Mouse (Mus musculus) liver, embryonic 13.5 days (tissue): ENCODE measurements around the gene Frmpd2. TPM values are rescaled to one million over a fixed set of nuclear protein-coding genes. Genes with fewer than 3 reads are reported as not detected.

ENCODE experiments used
- ATAC-seq: fragments of 200-750 bp; cut with Nextera tagmentation; 2 replicates; pipeline ENCODE4 v1.8.0; 2017; ENCODE audit warnings: low read depth, mild to moderate bottlenecking, moderate number of reproducible peaks, moderate library complexity
- DNase-seq: peaks from one replicate; pipeline ENCODE4 v3.0.0; 2022
- H3K27ac ChIP-seq: fragments of 300-500 bp; sonication (generic); 2 replicates; pipeline ENCODE4 v1.5.1; 2015; ENCODE audit warnings: moderate library complexity, mild to moderate bottlenecking, inconsistent platforms
- H3K27me3 ChIP-seq: fragments of 300-500 bp; sonication (generic); 2 replicates; pipeline ENCODE4 v1.6.1; 2015; ENCODE audit warnings: mild to moderate bottlenecking, inconsistent platforms
- H3K36me3 ChIP-seq: fragments of 300-500 bp; sonication (generic); 2 replicates; pipeline ENCODE4 v1.6.1; 2015; ENCODE audit warnings: mild to moderate bottlenecking, inconsistent platforms
- H3K4me1 ChIP-seq: fragments of 300-500 bp; sonication (generic); replicated peaks from 2 replicates; pipeline ENCODE4 v1.6.1; 2015; ENCODE audit warnings: inconsistent platforms
- H3K4me2 ChIP-seq: fragments of 300-500 bp; sonication (generic); 2 replicates; pipeline ENCODE4 v1.6.1; 2015; ENCODE audit warnings: inconsistent platforms, mild to moderate bottlenecking, moderate library complexity
- H3K4me3 ChIP-seq: fragments of 300-500 bp; sonication (generic); replicated peaks from 2 replicates; pipeline ENCODE4 v1.5.1; 2015; ENCODE audit warnings: mild to moderate bottlenecking, inconsistent platforms
- H3K9ac ChIP-seq: fragments of 300-500 bp; sonication (generic); 2 replicates; pipeline ENCODE4 v1.6.1; 2015; ENCODE audit warnings: mild to moderate bottlenecking, inconsistent platforms
- H3K9me3 ChIP-seq: fragments of 300-500 bp; sonication (generic); replicated peaks from 2 replicates; pipeline ENCODE4 v1.6.1; 2016; ENCODE audit warnings: inconsistent platforms
- WGBS: fragments of 180-500 bp; shearing (Covaris S2); methylation state at CpG from one replicate; pipeline ENCODE4 v1.1.7; 2015; ENCODE audit not compliant: insufficient replicate concordance; 5-methylcytosine and 5-hydroxymethylcytosine counted together
- polyA plus RNA-seq: library from polyadenylated mRNA; unstranded; fragments of >200 nt; fragmentation: Nextera tagmentation; extraction: Ambion mirVana; gene quantifications from 2 replicates; pipeline ENCODE4 v1.2.1, GENCODE M21; 2015

Gene Frmpd2
- polyA plus RNA-seq, 1 experiment from 2014 or later = not detected

DNA sequence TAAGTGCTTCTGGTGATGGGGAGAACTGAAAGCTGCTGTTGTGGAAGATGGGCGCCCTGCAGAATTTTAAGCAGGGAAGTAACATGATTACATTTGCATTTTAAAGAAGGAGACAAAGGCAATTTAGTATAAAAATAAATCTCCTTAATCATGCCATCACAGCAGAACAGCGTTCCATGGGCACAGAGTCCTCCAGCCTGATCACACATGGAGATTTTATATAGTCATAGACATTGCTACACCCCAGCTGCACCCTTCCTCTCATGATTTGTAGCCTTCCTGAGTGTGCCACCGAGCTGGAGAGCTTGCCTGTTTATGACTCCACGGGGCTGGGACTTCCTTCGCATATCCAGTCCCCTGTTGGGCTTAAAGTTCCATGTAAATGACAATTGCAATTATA is 42.4 kb downstream of the Frmpd2 start:
- H3K4me3 ChIP-seq = no peak overlapping the region
- no peaks in the 10 kb centered on the region for H3K4me1 ChIP-seq
- no peak overlapping the region for H3K4me2 ChIP-seq
- H3K27me3 ChIP-seq = no peaks in the 10 kb centered on the region
- H3K9ac ChIP-seq = no peak overlapping the region
- H3K36me3 ChIP-seq = no peaks in the 10 kb centered on the region
- no peaks in the 10 kb centered on the region for H3K9me3 ChIP-seq
- DNase-seq = no peak
- 51% methylated on average over 5 of the region's 5 CpGs for WGBS
- no peak for ATAC-seq
- H3K27ac ChIP-seq = no peak overlapping the region

DNA sequence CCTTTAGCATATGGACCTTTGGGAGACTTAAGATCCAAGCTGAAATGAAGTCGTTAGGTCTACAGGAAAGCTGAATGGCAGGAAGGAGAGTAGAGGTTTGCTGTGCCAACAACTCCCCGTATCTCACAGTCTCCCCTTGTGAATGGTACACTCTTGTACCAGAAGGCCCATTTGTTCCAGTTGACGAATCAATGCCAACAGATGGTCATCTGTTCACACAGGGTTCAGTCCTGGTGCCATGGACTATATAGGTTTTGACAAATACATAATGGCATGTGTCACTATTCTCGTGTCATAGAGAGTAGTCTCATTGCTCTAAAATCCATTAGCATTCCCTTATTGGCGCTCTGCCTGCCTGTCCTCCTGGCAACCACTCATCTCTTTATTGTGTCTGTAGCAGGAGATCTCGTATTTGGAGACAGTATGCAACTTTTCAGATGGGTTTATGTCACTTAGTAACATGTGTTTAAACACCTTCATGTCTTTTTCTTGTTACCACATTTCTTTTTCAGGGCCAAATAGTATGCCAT is 43.3 kb downstream of the Frmpd2 start:
- no peak overlapping the region for H3K9ac ChIP-seq
- DNase-seq = no peak
- no peaks in the 10 kb centered on the region for H3K9me3 ChIP-seq
- H3K4me2 ChIP-seq = no peak overlapping the region
- no peaks in the 10 kb centered on the region for H3K36me3 ChIP-seq
- H3K4me1 ChIP-seq = no peaks in the 10 kb centered on the region
- ATAC-seq = no peak
- 54% methylated on average over 6 of the region's 6 CpGs for WGBS
- H3K27ac ChIP-seq = no peak overlapping the region
- no peak overlapping the region for H3K4me3 ChIP-seq
- H3K27me3 ChIP-seq = no peaks in the 10 kb centered on the region

DNA sequence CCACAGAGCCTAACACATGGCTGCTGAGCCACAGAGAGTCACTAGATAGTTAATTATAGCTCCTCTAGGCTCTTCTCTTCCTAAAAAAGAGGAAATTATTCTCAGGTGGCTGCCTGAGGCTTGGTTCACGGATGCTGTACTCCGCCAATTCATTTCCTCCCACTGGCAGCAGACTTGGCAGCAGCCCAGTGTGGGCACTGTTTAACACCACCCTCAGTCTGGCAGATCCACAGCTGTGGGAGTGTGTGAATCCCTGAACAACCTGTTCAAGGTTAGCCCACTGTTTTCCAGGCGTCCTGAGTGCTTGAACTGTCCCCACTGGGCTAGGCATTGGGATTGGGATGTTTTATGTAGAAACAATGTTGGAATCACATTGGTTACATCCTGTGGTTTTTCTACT is 50.0 kb downstream of the Frmpd2 start:
- Histone ChIP-seq H3K27ac (no peak overlapping the region), H3K4me3 (no peak overlapping the region), H3K4me2 (no peak overlapping the region), H3K9ac (no peak overlapping the region), H3K27me3 (no peaks in the 10 kb centered on the region), H3K36me3 (no peaks in the 10 kb centered on the region), H3K4me1 (no peaks in the 10 kb centered on the region), H3K9me3 (no peaks in the 10 kb centered on the region)
- ATAC-seq (no peak), DNase-seq (no peak)
- WGBS = 26% methylated on average over 3 of the region's 3 CpGs

DNA sequence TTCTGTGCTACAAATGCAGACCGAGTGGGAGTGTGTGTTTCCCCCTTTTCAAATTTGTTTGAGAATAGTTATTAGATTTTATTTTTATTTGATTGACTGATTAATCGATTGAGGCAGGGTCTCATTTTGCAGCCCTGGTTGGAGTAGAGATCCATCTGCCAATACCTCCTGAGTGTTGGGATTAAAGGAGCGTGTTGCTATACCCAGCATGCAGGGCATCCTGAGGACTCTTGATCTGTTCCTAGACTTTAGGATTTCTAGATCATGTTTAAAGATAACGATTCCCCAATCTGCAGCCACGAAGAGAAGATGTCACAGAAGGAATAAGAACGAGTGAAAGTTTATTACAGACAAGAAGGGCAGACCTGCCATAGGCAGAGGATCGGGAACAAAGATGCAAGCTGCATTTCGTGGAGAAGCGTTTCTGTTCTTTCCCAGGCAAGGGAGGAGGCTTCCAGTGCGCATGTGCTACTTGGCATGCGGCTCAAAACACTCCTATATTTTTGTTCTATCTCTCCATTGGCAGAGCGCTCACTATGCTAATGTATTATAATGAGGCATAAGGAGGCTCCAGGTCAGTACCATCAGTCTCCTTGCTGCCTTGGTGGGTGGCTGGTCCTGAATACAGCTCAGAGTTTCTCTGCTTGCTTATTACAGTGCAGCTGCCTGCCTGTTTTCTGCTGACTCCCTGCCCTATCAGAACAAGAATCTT is 53.9 kb downstream of the Frmpd2 start:
- no peaks in the 10 kb centered on the region for H3K27me3 ChIP-seq
- H3K4me2 ChIP-seq = no peak overlapping the region
- ATAC-seq (no peak), DNase-seq (no peak)
- H3K36me3 ChIP-seq = no peaks in the 10 kb centered on the region
- H3K4me1 ChIP-seq = no peaks in the 10 kb centered on the region
- H3K4me3 ChIP-seq = no peak overlapping the region
- 53% methylated on average over 12 of the region's 12 CpGs for WGBS
- H3K9ac ChIP-seq = no peak overlapping the region
- no peak overlapping the region for H3K27ac ChIP-seq
- H3K9me3 ChIP-seq = no peaks in the 10 kb centered on the region

DNA sequence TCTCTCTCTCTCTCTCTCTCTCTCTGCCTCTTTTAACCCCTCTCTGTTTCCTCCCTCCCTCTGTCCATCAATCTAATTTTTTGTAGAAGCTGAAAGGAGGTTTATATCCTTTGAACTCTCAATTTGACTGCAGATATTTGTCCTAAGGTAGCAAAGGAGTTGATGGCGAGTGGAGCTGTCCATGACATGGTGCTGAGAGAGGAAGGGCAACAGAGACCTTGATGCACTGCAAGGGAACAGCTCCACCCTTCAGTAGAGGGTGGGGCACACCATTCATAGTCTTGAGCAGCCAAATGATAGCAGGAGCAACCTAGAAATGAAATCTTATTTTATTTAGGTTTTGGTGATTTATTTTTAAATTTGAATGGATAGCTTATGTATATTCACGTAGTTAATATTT is 55.1 kb downstream of the Frmpd2 start:
- ATAC-seq (no peak), DNase-seq (no peak)
- H3K9ac ChIP-seq = no peak overlapping the region
- H3K4me1 ChIP-seq = no peaks in the 10 kb centered on the region
- H3K9me3 ChIP-seq = no peaks in the 10 kb centered on the region
- no peaks in the 10 kb centered on the region for H3K36me3 ChIP-seq
- no peak overlapping the region for H3K4me3 ChIP-seq
- H3K27me3 ChIP-seq = no peaks in the 10 kb centered on the region
- 46% methylated on average over 2 of the region's 2 CpGs for WGBS
- no peak overlapping the region for H3K4me2 ChIP-seq
- H3K27ac ChIP-seq = no peak overlapping the region

DNA sequence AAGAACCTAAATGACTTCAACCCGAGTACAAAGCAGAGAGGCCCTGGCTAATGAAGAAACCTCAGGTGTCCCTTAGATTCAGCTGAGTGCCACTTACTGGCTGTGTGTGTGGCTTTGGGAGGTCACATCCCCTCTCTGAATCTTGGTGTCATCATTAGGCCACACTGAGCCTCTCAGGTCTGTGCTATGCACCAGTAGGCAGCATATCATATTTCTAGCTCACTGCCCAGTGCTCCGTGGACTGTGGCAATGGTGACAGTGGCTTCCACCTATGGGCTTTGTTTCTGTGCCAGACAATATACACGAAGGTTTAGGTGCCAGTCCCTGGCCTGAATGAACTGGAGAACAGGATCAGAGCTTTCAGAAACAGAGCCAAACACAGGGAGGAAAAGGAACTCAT is 56.4 kb downstream of the Frmpd2 start:
- WGBS = 40% methylated on average over 3 of the region's 3 CpGs
- H3K9me3 ChIP-seq = no peaks in the 10 kb centered on the region

DNA sequence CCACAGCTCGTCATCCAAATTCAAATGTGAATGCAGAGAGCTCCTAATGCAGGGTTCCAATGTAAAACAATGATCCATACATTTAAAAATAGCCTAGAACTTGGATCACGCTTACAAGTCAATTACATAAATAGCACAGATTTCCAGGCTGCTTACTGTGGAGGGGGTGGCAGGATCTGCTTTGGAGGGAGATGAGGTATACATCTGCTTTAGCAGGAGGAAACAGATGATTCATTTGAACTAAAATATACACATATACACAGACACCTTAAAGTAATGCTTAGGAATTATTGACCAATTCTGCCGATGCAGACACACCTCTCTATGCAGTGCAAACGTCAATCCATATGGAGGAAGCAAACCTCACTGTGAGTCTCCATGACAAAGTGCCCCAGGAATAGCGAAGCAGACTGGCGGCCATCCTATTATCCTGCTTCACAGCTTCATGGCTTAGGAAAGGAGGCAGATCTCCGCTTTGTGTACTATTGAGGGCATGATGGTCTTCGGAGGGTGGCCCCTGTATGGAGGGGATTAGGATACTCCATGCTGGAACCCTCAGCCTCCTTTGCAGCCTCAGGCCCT is 59.9 kb downstream of the Frmpd2 start:
- Histone ChIP-seq H3K4me2 (no peak overlapping the region), H3K27ac (no peak overlapping the region), H3K27me3 (no peaks in the 10 kb centered on the region), H3K4me1 (no peaks in the 10 kb centered on the region), H3K4me3 (no peak overlapping the region), H3K36me3 (no peaks in the 10 kb centered on the region), H3K9me3 (no peaks in the 10 kb centered on the region), H3K9ac (no peak overlapping the region)
- no peak for ATAC-seq
- WGBS = 66% methylated on average over 8 of the region's 8 CpGs
- no peak for DNase-seq

More for the DNA sequence above, 56.4 kb downstream of the Frmpd2 start:
- Histone ChIP-seq H3K4me3 (no peak overlapping the region), H3K36me3 (no peaks in the 10 kb centered on the region), H3K4me1 (no peaks in the 10 kb centered on the region), H3K4me2 (no peak overlapping the region), H3K27ac (no peak overlapping the region), H3K27me3 (no peaks in the 10 kb centered on the region), H3K9ac (no peak overlapping the region)
- DNase-seq (no peak), ATAC-seq (no peak)

DNA sequence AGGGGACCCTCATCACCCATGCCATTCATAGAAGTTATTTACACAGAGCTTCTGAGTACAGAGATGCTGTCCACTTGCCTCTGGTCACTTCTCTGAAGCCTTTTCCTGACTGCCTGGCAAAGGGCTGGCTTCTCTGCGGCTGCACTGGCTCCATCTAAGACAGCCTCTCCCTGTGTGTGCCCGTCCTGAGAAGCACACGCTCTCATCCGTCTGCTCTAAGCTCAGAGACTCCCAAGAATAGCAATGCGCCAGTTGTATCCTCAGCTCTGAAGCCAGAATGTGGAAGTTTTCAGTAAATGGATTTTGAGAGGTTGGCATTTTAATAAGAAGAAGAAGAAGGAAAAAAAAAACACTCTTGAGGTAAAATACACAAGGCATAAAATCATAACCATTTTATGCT is 61.3 kb downstream of the Frmpd2 start:
- Histone ChIP-seq H3K9ac (no peak overlapping the region), H3K9me3 (no peaks in the 10 kb centered on the region), H3K4me3 (no peak overlapping the region), H3K4me1 (no peaks in the 10 kb centered on the region), H3K4me2 (no peak overlapping the region), H3K27ac (no peak overlapping the region), H3K27me3 (no peaks in the 10 kb centered on the region), H3K36me3 (no peaks in the 10 kb centered on the region)
- no peak for ATAC-seq
- 64% methylated on average over 5 of the region's 5 CpGs for WGBS
- no peak for DNase-seq

DNA sequence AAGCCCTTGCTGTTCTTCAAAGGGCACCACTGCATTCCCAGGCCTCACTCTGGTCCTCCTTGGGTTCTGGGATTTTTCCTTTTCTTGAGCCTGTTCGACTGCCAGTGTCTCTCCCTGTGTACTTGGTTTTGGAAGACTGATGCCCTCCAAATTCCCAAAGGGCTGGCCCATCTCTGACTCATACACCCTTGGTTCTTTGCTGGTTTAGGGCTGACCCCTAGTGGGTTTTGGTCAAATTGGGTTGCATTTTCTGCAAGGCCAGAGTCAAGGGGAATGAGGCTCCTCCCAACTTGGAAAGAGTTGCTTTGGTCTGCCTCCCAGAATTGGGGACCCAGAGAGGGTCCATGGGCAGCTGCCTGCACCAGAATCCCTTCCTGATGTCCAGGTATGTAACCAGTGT is 62.0 kb downstream of the Frmpd2 start:
- no peaks in the 10 kb centered on the region for H3K9me3 ChIP-seq
- 20% methylated on average over 1 of the region's 1 CpGs for WGBS
- no peak for DNase-seq
- H3K4me2 ChIP-seq = no peak overlapping the region
- no peaks in the 10 kb centered on the region for H3K4me1 ChIP-seq
- H3K36me3 ChIP-seq = no peaks in the 10 kb centered on the region
- H3K27ac ChIP-seq = no peak overlapping the region
- no peak for ATAC-seq
- H3K4me3 ChIP-seq = no peak overlapping the region
- H3K27me3 ChIP-seq = no peaks in the 10 kb centered on the region
- no peak overlapping the region for H3K9ac ChIP-seq

DNA sequence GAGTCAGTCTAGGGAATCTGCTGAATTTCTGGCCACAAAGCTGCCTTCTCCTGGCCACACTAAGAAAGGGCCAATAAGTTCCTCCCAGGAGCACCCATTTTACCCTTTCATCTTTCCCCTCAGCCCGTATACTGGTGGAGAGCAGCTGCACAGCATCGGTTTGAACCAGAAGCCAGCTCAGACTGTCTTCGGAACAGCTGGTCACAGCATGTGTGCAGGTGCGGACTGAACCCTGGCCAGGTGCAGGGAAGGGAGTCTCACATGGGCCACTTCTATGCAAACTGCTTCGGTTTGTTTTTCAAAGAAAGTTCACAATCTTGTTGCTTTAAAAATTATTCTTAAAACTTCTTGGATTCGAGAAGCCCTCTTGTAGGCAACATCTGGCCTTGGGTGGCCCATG is 63.8 kb downstream of the Frmpd2 start:
- Histone ChIP-seq H3K27ac (no peak overlapping the region), H3K4me1 (no peaks in the 10 kb centered on the region), H3K9ac (no peak overlapping the region), H3K4me2 (no peak overlapping the region), H3K9me3 (no peaks in the 10 kb centered on the region), H3K27me3 (no peaks in the 10 kb centered on the region), H3K36me3 (no peaks in the 10 kb centered on the region), H3K4me3 (no peak overlapping the region)
- ATAC-seq (no peak), DNase-seq (no peak)
- 61% methylated on average over 6 of the region's 6 CpGs for WGBS

DNA sequence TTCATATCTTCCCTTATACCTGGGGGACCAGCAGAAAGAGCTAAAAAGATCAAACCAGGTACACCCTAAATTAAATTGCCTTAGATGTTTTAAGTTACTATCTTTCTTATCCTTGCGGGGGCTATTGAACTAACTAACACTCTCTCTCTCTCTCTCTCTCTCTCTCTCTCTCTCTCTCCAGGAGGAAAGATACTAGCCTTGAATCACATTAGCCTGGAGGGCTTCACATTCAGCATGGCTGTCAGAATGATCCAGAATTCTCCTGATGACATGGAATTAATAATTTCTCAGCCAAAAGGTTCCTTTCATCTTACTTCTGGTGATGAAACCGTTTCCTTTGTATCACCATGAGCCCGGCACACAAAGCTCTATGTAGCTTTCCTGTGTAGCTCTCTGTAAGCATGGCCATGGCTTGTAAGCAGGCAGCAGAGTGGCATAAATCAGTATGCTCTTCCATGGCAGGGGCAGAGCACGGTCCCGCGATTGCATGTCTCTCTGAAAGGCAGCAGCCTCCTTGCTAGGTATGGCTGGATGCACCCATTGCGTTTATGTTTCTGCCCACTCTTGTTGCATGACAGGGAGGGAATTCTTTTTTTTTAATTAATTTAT is 68.2 kb downstream of the Frmpd2 start:
- H3K9me3 ChIP-seq = no peaks in the 10 kb centered on the region
- no peak for DNase-seq
- H3K27ac ChIP-seq = no peak overlapping the region
- H3K4me3 ChIP-seq = no peak overlapping the region
- no peak overlapping the region for H3K9ac ChIP-seq
- WGBS = 71% methylated on average over 7 of the region's 7 CpGs
- H3K4me1 ChIP-seq = no peaks in the 10 kb centered on the region
- no peaks in the 10 kb centered on the region for H3K36me3 ChIP-seq
- no peak for ATAC-seq
- H3K4me2 ChIP-seq = no peak overlapping the region
- H3K27me3 ChIP-seq = no peaks in the 10 kb centered on the region
